Mouse (Mus musculus) CH12.LX (cell line): ENCODE results near the gene Tex22. TPM values are rescaled to one million over a fixed set of nuclear protein-coding genes. Genes with fewer than 3 reads are reported as not detected.

Source experiments
- DNase-seq: peaks from one replicate; pipeline ENCODE4 v3.0.0-alpha.2; 2013; ENCODE audit errors: extremely low read depth
- H3K27ac ChIP-seq: 2 replicates; pipeline ENCODE4 v1.5.1; 2012; ENCODE audit warnings: low read depth, mild to moderate bottlenecking, control low read depth, moderate library complexity; ENCODE audit not compliant: insufficient read depth
- H3K27me3 ChIP-seq: replicated peaks from 2 replicates; pipeline ENCODE3; 2012; ENCODE audit warnings: inconsistent platforms
- H3K36me3 ChIP-seq, 2 experiments: replicated peaks in 1 of 2; 2 replicates each; pipeline versions ENCODE3 to v1.6.1; 2012; ENCODE audit warnings: inconsistent platforms in 1 of 2, low read length in 1 of 2, mild to moderate bottlenecking in 1 of 2, mixed read lengths in 1 of 2, moderate library complexity in 1 of 2; ENCODE audit not compliant: control insufficient read depth in 1 of 2, insufficient read depth in 1 of 2
- H3K4me1 ChIP-seq, 2 experiments: 2 replicates each; pipeline ENCODE4 v1.6.1; 2012; ENCODE audit warnings: inconsistent platforms in 1 of 2, moderate library complexity in 1 of 2; ENCODE audit not compliant: insufficient read depth in 2 of 2, control insufficient read depth in 1 of 2
- H3K4me2 ChIP-seq: 2 replicates; pipeline ENCODE4 v1.6.1; 2012; ENCODE audit warnings: low read depth, mild to moderate bottlenecking, control low read depth; ENCODE audit not compliant: poor library complexity, insufficient read depth, severe bottlenecking
- H3K4me3 ChIP-seq, 3 experiments: fragments of 150-350 bp in 1 of 3; sonication (generic) in 1 of 3; replicated peaks in 1 of 3; 2 replicates each; pipeline versions ENCODE3 to v1.5.1; 2011 to 2012; ENCODE audit warnings: low read depth in 2 of 3, low read length in 2 of 3, mild to moderate bottlenecking in 2 of 3, moderate library complexity in 2 of 3, control low read depth in 1 of 3, improper control_type of control experiment in 1 of 3, inconsistent platforms in 1 of 3, mixed read lengths in 1 of 3; ENCODE audit not compliant: poor library complexity in 1 of 3
- H3K79me2 ChIP-seq: replicated peaks from 2 replicates; pipeline ENCODE4 v1.6.1; 2012; ENCODE audit warnings: mild to moderate bottlenecking, moderate library complexity; ENCODE audit not compliant: control insufficient read depth, poor library complexity, insufficient read depth, severe bottlenecking; ENCODE audit errors: extremely low read depth
- H3K9ac ChIP-seq: 2 replicates; pipeline ENCODE4 v1.6.1; 2012; ENCODE audit warnings: low read depth, mild to moderate bottlenecking, control low read depth, moderate library complexity; ENCODE audit not compliant: insufficient read depth
- H3K9me3 ChIP-seq: replicated peaks from 2 replicates; pipeline ENCODE3; 2012; ENCODE audit warnings: low read length, inconsistent platforms, mixed read lengths
- BHLHE40 ChIP-seq: IDR thresholded peaks from 2 replicates; pipeline ENCODE4 v1.6.1; 2011; ENCODE audit warnings: mild to moderate bottlenecking, low read depth, low read length, improper control_type of control experiment
- E2F4 ChIP-seq: IDR thresholded peaks from 2 replicates; pipeline ENCODE4 v1.6.1; 2011; ENCODE audit warnings: low read depth, low read length, improper control_type of control experiment; ENCODE audit not compliant: insufficient replicate concordance
- ELF1 ChIP-seq: IDR thresholded peaks from 2 replicates; pipeline ENCODE4 v1.6.1; 2014; ENCODE audit warnings: low read depth, mild to moderate bottlenecking, inconsistent platforms, low read length, improper control_type of control experiment
- EP300 ChIP-seq: IDR thresholded peaks from 2 replicates; pipeline ENCODE4 v1.6.1; 2011; ENCODE audit warnings: low read length, improper control_type of control experiment
- HCFC1 ChIP-seq: IDR thresholded peaks from 2 replicates; pipeline ENCODE4 v1.6.1; 2012; ENCODE audit warnings: low read depth, mild to moderate bottlenecking, inconsistent platforms, low read length, improper control_type of control experiment
- IRF4 ChIP-seq: IDR thresholded peaks from 2 replicates; pipeline ENCODE4 v1.6.1; 2014; ENCODE audit warnings: low read depth, mild to moderate bottlenecking, inconsistent platforms, low read length, improper control_type of control experiment
- MAFK ChIP-seq: IDR thresholded peaks from 2 replicates; pipeline ENCODE4 v1.6.1; 2011; ENCODE audit warnings: low read length, improper control_type of control experiment; ENCODE audit not compliant: insufficient replicate concordance
- MEF2A ChIP-seq: IDR thresholded peaks from 2 replicates; pipeline ENCODE4 v1.6.1; 2014; ENCODE audit warnings: low read depth, mild to moderate bottlenecking, inconsistent platforms, low read length, improper control_type of control experiment, borderline replicate concordance
- MYC ChIP-seq: IDR thresholded peaks from 2 replicates; pipeline ENCODE4 v1.6.1; 2011; ENCODE audit warnings: low read depth, mild to moderate bottlenecking, improper control_type of control experiment, low read length
- NELFE ChIP-seq: IDR thresholded peaks from 2 replicates; pipeline ENCODE4 v1.6.1; 2011; ENCODE audit warnings: low read depth, low read length, improper control_type of control experiment
- NRF1 ChIP-seq: IDR thresholded peaks from 2 replicates; pipeline ENCODE4 v1.6.1; 2014; ENCODE audit warnings: low read depth, mild to moderate bottlenecking, inconsistent platforms, low read length, improper control_type of control experiment, moderate library complexity
- PAX5 ChIP-seq: IDR thresholded peaks from 2 replicates; pipeline ENCODE4 v1.6.1; 2012; ENCODE audit warnings: low read length, inconsistent platforms, mixed read lengths
- POLR2AphosphoS2 ChIP-seq: IDR thresholded peaks from 2 replicates; pipeline ENCODE4 v1.6.1; 2011; ENCODE audit warnings: low read depth, low read length, improper control_type of control experiment
- TBP ChIP-seq: conservative IDR thresholded peaks from 2 replicates; pipeline ENCODE4 v1.6.1; 2011; ENCODE audit warnings: low read depth, low read length, improper control_type of control experiment
- USF2 ChIP-seq: conservative IDR thresholded peaks from 2 replicates; pipeline ENCODE4 v1.6.1; 2011; ENCODE audit warnings: low read depth, low read length, improper control_type of control experiment
- ZNF384 ChIP-seq: IDR thresholded peaks from 2 replicates; pipeline ENCODE4 v1.6.1; 2012; ENCODE audit warnings: low read depth, low read length, improper control_type of control experiment, inconsistent platforms
- dilution Hi-C: fragments of 300-500 bp; cut with MboI; formaldehyde crosslinking; loops from 2 replicates; pipeline ENCODE4 v1.14.3; 2020; ENCODE audit warnings: low sequenced_read_pairs; ENCODE audit not compliant: extremely low pct_unique_long_range_greater_than_20kb, extremely low pct_ligation_motif_present
- in situ Hi-C: fragments of 300-500 bp; cut with MboI; formaldehyde crosslinking; loops from 3 replicates; pipeline ENCODE4 v1.14.3; 2019; ENCODE audit warnings: low sequenced_read_pairs, low pct_ligation_motif_present, low pct_unique_long_range_greater_than_20kb, mixed read lengths
- polyA plus RNA-seq: library from polyadenylated mRNA; unstranded; fragments of >175 nt; gene quantifications from 2 replicates; pipeline ENCODE4 v1.2.1, GENCODE M21; 2012; ENCODE audit warnings: low read depth; ENCODE audit not compliant: insufficient read length
- total RNA-seq, 2 experiments: library from RNA; depleted of rRNA; stranded (reverse); fragments of 300-350 nt in 1 of 2; fragments of >200 nt in 1 of 2; gene quantifications; 2 replicates each; pipeline ENCODE4 v1.2.3; 2012 to 2014

Tex22 gene
- total and polyA plus RNA-seq, 3 experiments: 0.21 TPM; not detected in 2

DNA sequence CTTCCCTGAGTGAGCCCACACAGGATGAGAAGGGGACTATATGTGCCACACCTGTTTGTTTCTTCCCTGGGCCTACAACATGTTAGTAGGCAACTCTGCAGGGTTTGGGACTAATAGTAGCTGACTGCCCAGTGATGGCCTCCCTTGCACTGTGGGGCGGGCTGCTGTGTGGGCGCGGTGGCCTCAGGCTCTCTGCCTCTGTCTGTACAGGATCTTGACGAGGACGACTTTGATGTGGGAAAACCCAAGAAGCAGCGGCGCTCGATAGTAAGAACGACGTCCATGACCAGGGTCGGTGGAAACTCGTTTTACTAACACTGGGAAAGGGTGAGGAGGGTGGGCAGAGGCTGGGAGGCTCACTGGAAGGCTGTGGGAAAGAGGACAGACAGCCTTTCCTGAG, 23.6 kb upstream of the Tex22 start:
- TF ChIP-seq MYC (no peak), E2F4 (no peak), IRF4 (no peak), EP300 (no peak), USF2 (no peak)
- Histone ChIP-seq H3K4me1 (peaks cover 4 to 14% of the 10 kb centered on the region in 2 experiments; a peak in 3 of 4 replicates), H3K4me2 (no peak overlapping the region), H3K9ac (no peak overlapping the region), H3K27ac (no peak overlapping the region), H3K36me3 (peaks cover 10 to 68% of the 10 kb centered on the region in 2 experiments), H3K9me3 (no peaks in the 10 kb centered on the region), H3K27me3 (no peaks in the 10 kb centered on the region), H3K79me2 (no peaks in the 10 kb centered on the region), H3K4me3 (no peak overlapping the region)
- in situ Hi-C loops: loop anchor here (10.0 kb wide), 1 partner anchor 46 kb away; the partner anchor contains the start of gene Brf1
- dilution Hi-C loops: no loop called here
- no peak for DNase-seq

DNA sequence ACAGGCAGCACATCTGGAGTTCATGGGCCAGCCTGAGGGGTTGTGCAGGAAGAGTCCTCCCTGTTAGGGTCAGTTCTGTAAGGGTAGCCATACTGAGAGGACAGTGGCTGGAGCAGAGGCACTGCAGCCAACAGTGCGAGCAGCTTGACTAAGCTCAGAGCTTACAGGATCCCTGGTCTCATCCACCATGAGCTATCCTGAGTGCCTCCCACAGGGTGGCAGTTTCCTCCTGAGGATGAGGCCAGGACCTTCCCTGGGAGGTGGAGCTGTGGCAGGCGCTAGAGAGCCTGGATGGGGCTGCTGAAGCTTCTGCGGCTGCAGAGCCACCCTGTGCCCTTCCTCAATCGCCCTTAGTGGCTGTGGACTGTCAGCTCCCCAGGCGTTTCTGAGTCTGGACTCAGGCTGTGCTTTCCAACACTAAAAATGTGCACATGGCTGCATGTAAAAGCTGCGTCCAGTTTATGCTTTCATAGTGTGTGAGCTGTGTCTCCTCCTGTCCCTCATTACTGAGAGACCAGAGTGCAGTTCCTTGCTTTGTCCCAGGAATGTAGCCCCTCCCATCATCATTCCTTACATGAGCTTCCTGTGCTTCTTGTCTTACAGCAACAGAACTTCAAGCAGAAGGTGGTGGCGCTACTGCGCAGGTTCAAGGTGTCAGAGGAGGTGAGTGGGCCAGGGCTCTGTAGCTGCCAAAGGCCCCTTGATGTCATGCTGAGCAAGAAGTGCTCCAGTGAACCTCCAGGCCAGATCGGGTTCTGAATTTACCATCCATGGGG, 22.5 kb upstream of the Tex22 start:
- no peaks in the 10 kb centered on the region for H3K27me3 ChIP-seq
- DNase-seq: no peak
- no peaks in the 10 kb centered on the region for H3K79me2 ChIP-seq
- in situ Hi-C loops (loop anchor here (10.0 kb wide), 1 partner anchor 47 kb away; the partner anchor contains the start of gene Brf1), dilution Hi-C loops (no loop called here)
- peaks cover 11 to 64% of the 10 kb centered on the region in 2 experiments for H3K36me3 ChIP-seq
- peaks cover 4 to 14% of the 10 kb centered on the region in 2 experiments; a peak in 3 of 4 replicates for H3K4me1 ChIP-seq
- no peak for TF ChIP-seq HCFC1
- TF ChIP-seq POLR2AphosphoS2: no peak
- no peak for TF ChIP-seq MAFK
- no peak for TF ChIP-seq TBP
- TF ChIP-seq BHLHE40: no peak
- no peak for TF ChIP-seq NRF1
- no peak for TF ChIP-seq ZNF384
- no peak for TF ChIP-seq PAX5
- TF ChIP-seq NELFE: no peak
- TF ChIP-seq MEF2A: no peak
- no peak for TF ChIP-seq E2F4
- no peak for TF ChIP-seq ELF1
- H3K27ac ChIP-seq: no peak overlapping the region
- no peak overlapping the region for H3K4me3 ChIP-seq
- no peak overlapping the region for H3K9ac ChIP-seq
- no peaks in the 10 kb centered on the region for H3K9me3 ChIP-seq
- no peak overlapping the region for H3K4me2 ChIP-seq
